Mouse (Mus musculus) myocyte (in vitro differentiated cells): ENCODE data around the gene Farp1.

Experiments
- CEBPB ChIP-seq: IDR thresholded peaks from 2 replicates; pipeline ENCODE4 v1.6.1; 2011; ENCODE audit warnings: mild to moderate bottlenecking, moderate library complexity; ENCODE audit not compliant: poor library complexity, insufficient read depth, severe bottlenecking
- MAX ChIP-seq: IDR thresholded peaks from one replicate; pipeline ENCODE4 v1.6.1; 2011; ENCODE audit warnings: low read depth, mild to moderate bottlenecking, control low read depth
- MYOD1 ChIP-seq, 3 experiments: IDR thresholded peaks; one replicate each; pipeline ENCODE4 v1.6.1; 2011; ENCODE audit warnings: control low read depth in 2 of 3, low read depth in 2 of 3, mild to moderate bottlenecking in 2 of 3, moderate library complexity in 1 of 3; ENCODE audit not compliant: insufficient read length in 2 of 3, control insufficient read depth in 1 of 3
- MYOG ChIP-seq, 3 experiments: IDR thresholded peaks; one replicate each; pipeline ENCODE4 v1.6.1; 2011; ENCODE audit warnings: control low read depth in 2 of 3, low read depth in 2 of 3, mild to moderate bottlenecking in 2 of 3; ENCODE audit not compliant: insufficient read length in 2 of 3, control insufficient read depth in 1 of 3, insufficient read depth in 1 of 3
- POLR2A ChIP-seq: IDR thresholded peaks from one replicate; pipeline ENCODE4 v1.6.1; 2011; ENCODE audit warnings: low read depth, mild to moderate bottlenecking, control low read depth, moderate library complexity; ENCODE audit not compliant: insufficient read length
- POLR2AphosphoS2 ChIP-seq: IDR thresholded peaks from one replicate; pipeline ENCODE4 v1.6.1; 2011; ENCODE audit warnings: low read depth, control low read depth; ENCODE audit not compliant: insufficient read length
- SRF ChIP-seq: IDR thresholded peaks from one replicate; pipeline ENCODE4 v1.6.1; 2011; ENCODE audit warnings: low read depth; ENCODE audit not compliant: control insufficient read depth, insufficient read length
- TCF3 ChIP-seq: IDR thresholded peaks from one replicate; pipeline ENCODE4 v1.6.1; 2011; ENCODE audit warnings: low read depth, control low read depth; ENCODE audit not compliant: insufficient read length

DNA sequence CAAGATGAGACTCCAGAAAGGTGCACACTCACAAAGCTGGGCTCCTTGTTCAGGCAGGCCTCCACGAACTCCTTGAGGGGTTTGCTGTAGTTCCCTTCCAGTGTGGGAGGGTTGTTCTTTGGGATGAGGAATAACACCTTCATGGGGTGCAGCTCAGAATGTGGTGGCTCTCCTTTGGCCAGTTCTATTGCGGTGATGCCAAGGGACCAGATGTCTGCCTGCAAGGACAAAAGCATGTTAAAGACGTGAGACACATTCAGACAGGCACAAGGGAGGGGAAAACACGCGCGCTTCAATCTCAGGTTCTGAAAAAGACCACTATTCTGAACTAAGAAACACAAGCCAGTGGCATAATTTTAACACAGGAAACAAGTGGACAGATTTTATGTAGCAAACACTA lies 262.1 kb downstream of the Farp1 start:
- TF ChIP-seq MAX (no peak), POLR2A (no peak), MYOG (IDR thresholded peaks at IDR 0.05; ENCODE audit: control insufficient read depth in 1 of 3, insufficient read depth in 1 of 3, insufficient read length in 2 of 3, low read depth in 2 of 3) (no peak), CEBPB (no peak), SRF (no peak), TCF3 (no peak), POLR2AphosphoS2 (no peak), MYOD1 (IDR thresholded peaks at IDR 0.05; ENCODE audit: control insufficient read depth in 1 of 3, insufficient read length in 2 of 3, low read depth in 2 of 3) (no peak)
